Mouse (Mus musculus) activated CD4-positive, CD25-positive, alpha-beta regulatory T cell, adult 4 months (primary cell): ENCODE data around the gene Iqcf5. TPM values are rescaled to one million over a fixed set of nuclear protein-coding genes. Genes with fewer than 3 reads are reported as not detected.
"Not testable (repeated sequence)": the region's sequence is repeated elsewhere in the genome, so short reads cannot be mapped to it uniquely, and the experiment has no call there.

Experiments used
- ATAC-seq: one replicate; pipeline ENCODE4 v1.8.0; 2017
- polyA plus RNA-seq, 2 experiments: library from polyadenylated mRNA; unstranded; fragments of 100-300 nt; shearing (Covaris generic); gene quantifications; one replicate each; pipeline ENCODE4 v1.2.1; 2017

The Iqcf5 gene
- polyA plus RNA-seq, 2 experiments from 2014 or later = not detected

GRCm38 (mm10) chr9:106481676-106482075 is 32.7 kb upstream of the Iqcf5 start:
- no peak for ATAC-seq

- ATAC-seq = no peak
These were observed 31.7 kb upstream of the Iqcf5 start for GRCm38 (mm10) chr9:106482578-106483115.

- ATAC-seq = no peak
These were observed 31.2 kb upstream of the Iqcf5 start for GRCm38 (mm10) chr9:106483136-106483535.

GRCm38 (mm10) chr9:106483606-106484005 is 30.8 kb upstream of the Iqcf5 start:
- ATAC-seq = no peak

- ATAC-seq = no peak
These were observed 29.3 kb upstream of the Iqcf5 start for GRCm38 (mm10) chr9:106485076-106485475.

GRCm38 (mm10) chr9:106487602-106488001 is 26.8 kb upstream of the Iqcf5 start:
- not testable (repeated sequence) for ATAC-seq

GRCm38 (mm10) chr9:106499667-106500066 is 14.7 kb upstream of the Iqcf5 start, which contains the start of gene Iqcf1:
Gene Iqcf1 (plus strand): TSS chr9:106499967.
- ATAC-seq = no peak

- no peak for ATAC-seq
These were observed 12.5 kb upstream of the Iqcf5 start for GRCm38 (mm10) chr9:106501846-106502245.

GRCm38 (mm10) chr9:106504246-106504645 is 10.1 kb upstream of the Iqcf5 start:
- ATAC-seq = no peak

- ATAC-seq = no peak
These were observed 5.0 kb upstream of the Iqcf5 start for GRCm38 (mm10) chr9:106509356-106509755.

GRCm38 (mm10) chr9:106512729-106513450 is 1.5 kb upstream of the Iqcf5 start:
- ATAC-seq = no peak

- ATAC-seq = no peak
These were observed 807 bp upstream of the Iqcf5 start for GRCm38 (mm10) chr9:106513566-106513965.

- no peak for ATAC-seq
These were observed 5.1 kb downstream of the Iqcf5 start for GRCm38 (mm10) chr9:106519433-106519832.

- ATAC-seq = no peak
These were observed 5.5 kb downstream of the Iqcf5 start for GRCm38 (mm10) chr9:106519909-106520308.

- ATAC-seq = no peak
These were observed 17.5 kb downstream of the Iqcf5 start for GRCm38 (mm10) chr9:106531833-106532232.

- ATAC-seq = no peak
These were observed 19.9 kb downstream of the Iqcf5 start for GRCm38 (mm10) chr9:106534296-106534695.

GRCm38 (mm10) chr9:106534975-106535374 is 20.6 kb downstream of the Iqcf5 start:
- ATAC-seq = no peak

- no peak for ATAC-seq
These were observed 47.2 kb downstream of the Iqcf5 start, which contains the start of gene Iqcf3 for GRCm38 (mm10) chr9:106561531-106561930. Gene Iqcf3 (minus strand): TSS chr9:106561631.

GRCm38 (mm10) chr9:106562291-106562690 is 47.9 kb downstream of the Iqcf5 start:
- no peak for ATAC-seq

GRCm38 (mm10) chr9:106564025-106564424 is 49.7 kb downstream of the Iqcf5 start:
- no peak for ATAC-seq
